8 mouse cellular contexts compared by ENCODE assay signal in the genomic region with DNA sequence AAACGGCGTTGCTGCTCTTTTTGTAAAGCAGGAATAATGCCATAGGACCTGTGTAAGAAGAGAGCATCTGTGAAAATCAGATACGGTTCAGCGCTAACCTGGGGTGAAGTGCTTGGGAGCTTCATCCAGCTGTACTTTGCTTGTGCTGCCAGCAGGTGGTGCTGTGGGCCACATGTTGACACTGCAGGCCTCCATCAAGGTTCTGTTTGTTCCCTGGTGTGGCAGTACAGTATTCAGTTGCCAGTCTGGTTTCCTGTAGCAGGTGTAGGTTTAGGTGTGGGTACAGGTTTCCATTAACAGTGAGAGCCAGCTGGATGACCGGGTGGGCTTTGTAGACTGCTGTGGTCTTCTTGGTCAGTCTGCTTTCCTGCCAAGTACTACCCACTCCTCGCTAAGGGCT. TPM values are rescaled to one million over a fixed set of nuclear protein-coding genes. Genes with fewer than 3 reads are reported as not detected.
DNase-seq lines count a peak whose midpoint lies in the region; ATAC-seq and TF ChIP-seq lines count a peak whose summit lies in the region.

No protein-coding gene starts in this region.

- in situ Hi-C loops in ES-E14 (cut with MboI; ENCODE audit: low sequenced_read_pairs in 2 of 2, unreplicated experiment in 2 of 2), result loop anchor here (10.0 to 25.0 kb wide), 2 partner anchors 367 to 379 kb away; no protein-coding TSS in a partner anchor

- no peak overlapping the region for H3K9ac ChIP-seq in ES-E14 (ENCODE audit: insufficient read depth, low read depth, low read length, poor library complexity, severe bottlenecking)
- H3K9ac ChIP-seq in forebrain, postnatal 0 days, result no peak overlapping the region
- no peak overlapping the region for H3K9ac ChIP-seq in hindbrain, embryonic 11.5 days (ENCODE audit: low read depth, low read length)
- H3K9ac ChIP-seq in lung, embryonic 15.5 days, result no peak overlapping the region

- H3K4me1 ChIP-seq in ES-E14 (ENCODE audit: control insufficient read depth in 2 of 2, insufficient read depth in 2 of 2, low read length in 2 of 2, poor library complexity in 1 of 2), result peaks cover 0 to 3% of the 10 kb centered on the region in 2 experiments; a peak in 2 of 4 replicates
- H3K4me1 ChIP-seq in forebrain, postnatal 0 days (ENCODE audit: insufficient read depth), result no peaks in the 10 kb centered on the region
- H3K4me1 ChIP-seq in hindbrain, embryonic 11.5 days (replicated peaks; ENCODE audit: control insufficient read depth, insufficient read depth, low read length), result no peaks in the 10 kb centered on the region
- 0 out of 2 replicates have a peak, but pooled peaks cover 8% of the 10 kb centered on the region for H3K4me1 ChIP-seq in lung, embryonic 15.5 days

- WGBS in forebrain, postnatal 0 days, result 45% methylated on average over 6 of the region's 6 CpGs
- 48% methylated on average over 6 of the region's 6 CpGs for whole genome bisulfite sequencing in hindbrain, embryonic 11.5 days
- WGBS in lung, embryonic 15.5 days, result 40% methylated on average over 6 of the region's 6 CpGs

- H3K4me3 ChIP-seq in ES-E14 (ENCODE audit: insufficient read depth in 1 of 2, low read depth in 1 of 2, low read length in 2 of 2, poor library complexity in 1 of 2, severe bottlenecking in 1 of 2), result no peak overlapping the region
- no peak overlapping the region for H3K4me3 ChIP-seq in forebrain, postnatal 0 days (ENCODE audit: low read depth, low read length)
- H3K4me3 ChIP-seq in hindbrain, embryonic 11.5 days (ENCODE audit: low read depth, low read length), result no peak overlapping the region
- no peak overlapping the region for H3K4me3 ChIP-seq in lung, embryonic 15.5 days

- H3K27ac ChIP-seq in ES-E14 (ENCODE audit: insufficient read depth, low read depth, low read length, poor library complexity, severe bottlenecking), result no peak overlapping the region
- H3K27ac ChIP-seq in forebrain, postnatal 0 days (ENCODE audit: low read depth, low read length), result no peak overlapping the region
- no peak overlapping the region for H3K27ac ChIP-seq in hindbrain, embryonic 11.5 days (ENCODE audit: low read depth, low read length)
- no peak overlapping the region for H3K27ac ChIP-seq in lung, embryonic 15.5 days

- peaks cover 15% of the 10 kb centered on the region; the same call in 1 of the 2 replicates for H3K36me3 ChIP-seq in ES-E14 (ENCODE audit: control insufficient read depth, insufficient read depth, low read length, poor library complexity, severe bottlenecking)
- peaks cover 4% of the 10 kb centered on the region; the same call in 1 of the 2 replicates for H3K36me3 ChIP-seq in forebrain, postnatal 0 days (ENCODE audit: insufficient read depth)
- H3K36me3 ChIP-seq in hindbrain, embryonic 11.5 days (ENCODE audit: control insufficient read depth, insufficient read depth, low read length), result peaks cover 3% of the 10 kb centered on the region; the same call in 1 of the 2 replicates
- peaks cover 20% of the 10 kb centered on the region for H3K36me3 ChIP-seq in lung, embryonic 15.5 days

- peak; percentile 81 for ATAC-seq in forebrain, postnatal 0 days
- peak; percentile 75 for ATAC-seq in hindbrain, embryonic 11.5 days (ENCODE audit: low FRiP score)
- ATAC-seq in lung, embryonic 15.5 days (ENCODE audit: borderline replicate concordance, extremely low read depth, low FRiP score, low TSS enrichment), result 0 out of 2 replicates have a peak, but pooled peaks have one; percentile 50

- no peak overlapping the region for H3K4me2 ChIP-seq in forebrain, postnatal 0 days (ENCODE audit: low read depth)
- H3K4me2 ChIP-seq in hindbrain, embryonic 11.5 days (replicated peaks; ENCODE audit: low read depth, low read length), result no peak overlapping the region
- H3K4me2 ChIP-seq in lung, embryonic 15.5 days, result no peak overlapping the region

- no peaks in the 10 kb centered on the region for H3K9me3 ChIP-seq in ES-E14 (ENCODE audit: control insufficient read depth, insufficient read depth, low read depth, low read length)
- no peaks in the 10 kb centered on the region for H3K9me3 ChIP-seq in forebrain, postnatal 0 days (ENCODE audit: low read length)
- no peaks in the 10 kb centered on the region for H3K9me3 ChIP-seq in hindbrain, embryonic 11.5 days (ENCODE audit: control insufficient read depth, low read length)
- no peaks in the 10 kb centered on the region for H3K9me3 ChIP-seq in lung, embryonic 15.5 days

- peak; percentile 54 for DNase-seq in ES-E14 (ENCODE audit: low read depth, low spot score)
- DNase-seq in cerebellum, adult 11-12 months, result peak; percentile 55
- DNase-seq in forebrain, postnatal 0 days, result peak; percentile 71
- peak; percentile 82 for DNase-seq in hindbrain, embryonic 11.5 days (ENCODE audit: low spot score)
- DNase-seq in layer of hippocampus, adult 8-10 months (ENCODE audit: low spot score in 2 of 2), result peak; percentile 35 to 68
- DNase-seq in ovary, postnatal 36 days (ENCODE audit: low spot score), result peak; percentile 72
- peak; percentile 74 for DNase-seq in thymus, postnatal 14 days

- TF ChIP-seq CTCF in forebrain, postnatal 0 days (IDR thresholded peaks at IDR 0.05; ENCODE audit: low read depth), result peak; percentile 91

- no peaks in the 10 kb centered on the region for H3K27me3 ChIP-seq in forebrain, postnatal 0 days (ENCODE audit: insufficient read depth, low read length)
- H3K27me3 ChIP-seq in hindbrain, embryonic 11.5 days (ENCODE audit: control insufficient read depth, insufficient read depth, low read length), result no peaks in the 10 kb centered on the region
- H3K27me3 ChIP-seq in lung, embryonic 15.5 days, result no peaks in the 10 kb centered on the region

TF ChIP-seq in ES-E14, 5 proteins besides CTCF, POLR2A, EP300 and RAD21:
- 0 out of 2 replicates have a peak, but pooled peaks have one; percentile 48 for TF ChIP-seq ZC3H11A (IDR thresholded peaks at IDR 0.05; ENCODE audit: borderline replicate concordance, low read depth, low read length)
- no peak for TF ChIP-seq MAFK (IDR thresholded peaks at IDR 0.05; ENCODE audit: insufficient read depth, low read depth, low read length)
- no peak for TF ChIP-seq HCFC1 (IDR thresholded peaks at IDR 0.05; ENCODE audit: borderline replicate concordance, insufficient read depth, low read length)
- TF ChIP-seq ZNF384 (IDR thresholded peaks at IDR 0.05; ENCODE audit: low read depth, low read length), result no peak
- TF ChIP-seq CHD2 (IDR thresholded peaks at IDR 0.05; ENCODE audit: low read depth, low read length), result no peak
TF ChIP-seq in ES-E14: peak in this region for 1.

RNA-seq across cellular contexts. Expression of a gene that starts 8.5 kb away (rescaled TPM):
- 35.5 and 59.3 TPM in 2 replicates for total RNA-seq in ES-E14 (2012; rRNA removed)
- 8.1 and 10.9 TPM in 2 replicates for total RNA-seq in forebrain, postnatal 0 days (2014; rRNA removed)
- polyA plus RNA-seq in forebrain, postnatal 0 days (2015; fragmentation: Nextera tagmentation; extraction: Ambion mirVana), result 17.0 and 18.0 TPM in 2 replicates
- 81.4 and 86.6 TPM in 2 replicates for polyA plus RNA-seq in hindbrain, embryonic 11.5 days (2014; fragmentation: Nextera tagmentation; extraction: Ambion mirVana)
- 10 to 100 TPM; 10.4 to 11.9 (median 11.0) TPM for total RNA-seq in layer of hippocampus, adult 8-10 months (2022)
- polyA plus RNA-seq in lung, embryonic 15.5 days (2015; fragmentation: Nextera tagmentation; extraction: Ambion mirVana), result 57.5 and 59.3 TPM in 2 replicates
